Mouse (Mus musculus) intestine, embryonic 14.5 days (tissue): Measurements from ENCODE around the gene Tars. TPM values are rescaled to one million over a fixed set of nuclear protein-coding genes. Genes with fewer than 3 reads are reported as not detected.

ENCODE experiments used
- ATAC-seq: fragments of 200-750 bp; cut with Nextera tagmentation; replicated peaks from 2 replicates; pipeline ENCODE4 v1.8.0; 2017; ENCODE audit warnings: low read depth, moderate number of reproducible peaks, moderate TSS enrichment, moderate library complexity; ENCODE audit not compliant: low FRiP score, low TSS enrichment
- DNase-seq: peaks from one replicate; pipeline ENCODE4 v3.0.0-alpha.2; 2018; ENCODE audit warnings: low spot score
- H3K27ac ChIP-seq: fragments of 300-500 bp; sonication (generic); 2 replicates; pipeline ENCODE4 v1.5.1; 2014; ENCODE audit warnings: low read depth, mild to moderate bottlenecking, control low read depth
- H3K27me3 ChIP-seq: fragments of 300-500 bp; sonication (generic); replicated peaks from 2 replicates; pipeline ENCODE4 v1.6.1; 2014; ENCODE audit warnings: low read length, control low read depth; ENCODE audit not compliant: control insufficient read depth, insufficient read depth
- H3K36me3 ChIP-seq: fragments of 300-500 bp; sonication (generic); 2 replicates; pipeline ENCODE4 v1.6.1; 2014; ENCODE audit warnings: low read length, control low read depth; ENCODE audit not compliant: control insufficient read depth, insufficient read depth
- H3K4me1 ChIP-seq: fragments of 300-500 bp; sonication (generic); replicated peaks from 2 replicates; pipeline ENCODE4 v1.6.1; 2014; ENCODE audit warnings: low read length, control low read depth, mixed read lengths; ENCODE audit not compliant: control insufficient read depth, insufficient read depth
- H3K4me2 ChIP-seq: fragments of 300-500 bp; sonication (generic); 2 replicates; pipeline ENCODE4 v1.6.1; 2014; ENCODE audit warnings: low read length
- H3K4me3 ChIP-seq: fragments of 300-500 bp; sonication (generic); 2 replicates; pipeline ENCODE4 v1.5.1; 2014; ENCODE audit warnings: low read depth, low read length, control low read depth, mixed read lengths
- H3K9ac ChIP-seq: fragments of 300-500 bp; sonication (generic); 2 replicates; pipeline ENCODE4 v1.6.1; 2014; ENCODE audit warnings: mild to moderate bottlenecking, low read length
- H3K9me3 ChIP-seq: fragments of 300-500 bp; sonication (generic); 2 replicates; pipeline ENCODE4 v1.6.1; 2016; ENCODE audit warnings: low read length, control low read depth; ENCODE audit not compliant: control insufficient read depth
- WGBS: fragments of 180-500 bp; shearing (Covaris S2); extraction: QIAGEN DNeasy Blood & Tissue Kit; methylation state at CpG from one replicate; pipeline ENCODE4 v1.1.7; 2014; 5-methylcytosine and 5-hydroxymethylcytosine counted together
- polyA plus RNA-seq: library from polyadenylated mRNA; unstranded; fragments of >200 nt; fragmentation: Nextera tagmentation; extraction: Ambion mirVana; gene quantifications from 2 replicates; pipeline ENCODE4 v1.2.1, GENCODE M21; 2014

Gene Tars
- polyA plus RNA-seq, 1 experiment from 2014 or later: 67.5 TPM

- H3K4me1 ChIP-seq: no peaks in the 10 kb centered on the region
- no peaks in the 10 kb centered on the region for H3K36me3 ChIP-seq
- ATAC-seq (no peak), DNase-seq (peak; percentile 65)
- no peak overlapping the region for H3K4me2 ChIP-seq
- no peak overlapping the region for H3K9ac ChIP-seq
- H3K9me3 ChIP-seq: no peaks in the 10 kb centered on the region
- 8% methylated on average over 8 of the region's 8 CpGs for WGBS
- no peak overlapping the region for H3K4me3 ChIP-seq
- no peak overlapping the region for H3K27ac ChIP-seq
- no peaks in the 10 kb centered on the region for H3K27me3 ChIP-seq
These were observed 7.9 kb upstream of the Tars start for GRCm38 (mm10) chr15:11407381-11407780.

- H3K27ac ChIP-seq: no peak overlapping the region
- WGBS: 33% methylated on average over 9 of the region's 9 CpGs
- DNase-seq: peak; percentile 60
- H3K27me3 ChIP-seq: no peaks in the 10 kb centered on the region
- H3K4me1 ChIP-seq: no peaks in the 10 kb centered on the region
- no peaks in the 10 kb centered on the region for H3K9me3 ChIP-seq
- no peak overlapping the region for H3K4me3 ChIP-seq
- no peak overlapping the region for H3K4me2 ChIP-seq
- ATAC-seq: no peak
- no peaks in the 10 kb centered on the region for H3K36me3 ChIP-seq
- no peak overlapping the region for H3K9ac ChIP-seq
These were observed 7.3 kb upstream of the Tars start for GRCm38 (mm10) chr15:11406769-11407168.

GRCm38 (mm10) chr15:11398676-11399350, 652 bp downstream of the Tars start:
- DNase-seq: peak; percentile 54
- WGBS: 5% methylated on average over 10 of the region's 10 CpGs

GRCm38 (mm10) chr15:11396421-11396820, 3.0 kb downstream of the Tars start:
- Histone ChIP-seq H3K9ac (no peak overlapping the region), H3K27me3 (no peaks in the 10 kb centered on the region), H3K4me1 (peaks cover 11% of the 10 kb centered on the region), H3K27ac (no peak overlapping the region), H3K9me3 (no peaks in the 10 kb centered on the region), H3K4me2 (no peak overlapping the region), H3K4me3 (no peak overlapping the region), H3K36me3 (peaks cover 43% of the 10 kb centered on the region)
- ATAC-seq (no peak), DNase-seq (no peak)
- 94% methylated on average over 6 of the region's 6 CpGs for WGBS

More at GRCm38 (mm10) chr15:11398676-11399350, 652 bp downstream of the Tars start:
- no peak overlapping the region for H3K27ac ChIP-seq
- ATAC-seq: no peak
- peaks cover 19% of the 10 kb centered on the region for H3K36me3 ChIP-seq
- H3K4me3 ChIP-seq: peak overlapping the region; percentile 67
- H3K4me2 ChIP-seq: peak overlapping the region; percentile 77
- H3K4me1 ChIP-seq: peaks cover 11% of the 10 kb centered on the region
- peak overlapping the region; percentile 61 for H3K9ac ChIP-seq
- H3K9me3 ChIP-seq: no peaks in the 10 kb centered on the region
- no peaks in the 10 kb centered on the region for H3K27me3 ChIP-seq

- WGBS: 96% methylated on average over 16 of the region's 16 CpGs
- ATAC-seq: no peak
These were observed 6.6 kb downstream of the Tars start for GRCm38 (mm10) chr15:11392903-11393302.

GRCm38 (mm10) chr15:11383796-11384195, 15.7 kb downstream of the Tars start:
- Histone ChIP-seq H3K36me3 (peaks cover 62% of the 10 kb centered on the region), H3K27ac (no peak overlapping the region), H3K27me3 (no peaks in the 10 kb centered on the region), H3K9ac (no peak overlapping the region), H3K4me3 (no peak overlapping the region), H3K4me1 (no peaks in the 10 kb centered on the region), H3K4me2 (no peak overlapping the region), H3K9me3 (no peaks in the 10 kb centered on the region)
- no peak for ATAC-seq
- WGBS: 95% methylated on average over 21 of the region's 21 CpGs
- no peak for DNase-seq

More at GRCm38 (mm10) chr15:11392903-11393302, 6.6 kb downstream of the Tars start:
- Histone ChIP-seq H3K27me3 (no peaks in the 10 kb centered on the region), H3K4me3 (no peak overlapping the region), H3K9ac (no peak overlapping the region), H3K27ac (no peak overlapping the region), H3K36me3 (peaks cover 78% of the 10 kb centered on the region), H3K4me1 (peaks cover 4% of the 10 kb centered on the region; the same call in 1 of the 2 replicates), H3K4me2 (no peak overlapping the region), H3K9me3 (no peaks in the 10 kb centered on the region)
- DNase-seq: peak; percentile 12

GRCm38 (mm10) chr15:11382585-11382984, 16.9 kb downstream of the Tars start:
- 82% methylated on average over 12 of the region's 12 CpGs for WGBS
- ATAC-seq (no peak), DNase-seq (no peak)
- Histone ChIP-seq H3K36me3 (peaks cover 50% of the 10 kb centered on the region), H3K27me3 (no peaks in the 10 kb centered on the region), H3K9me3 (no peaks in the 10 kb centered on the region), H3K4me2 (no peak overlapping the region), H3K4me3 (no peak overlapping the region), H3K4me1 (no peaks in the 10 kb centered on the region), H3K27ac (no peak overlapping the region), H3K9ac (no peak overlapping the region)

GRCm38 (mm10) chr15:11380616-11381015, 18.8 kb downstream of the Tars start:
- Histone ChIP-seq H3K27me3 (no peaks in the 10 kb centered on the region), H3K36me3 (peaks cover 30% of the 10 kb centered on the region), H3K9me3 (no peaks in the 10 kb centered on the region), H3K4me2 (no peak overlapping the region), H3K4me3 (no peak overlapping the region), H3K9ac (no peak overlapping the region), H3K4me1 (no peaks in the 10 kb centered on the region), H3K27ac (no peak overlapping the region)
- DNase-seq (no peak), ATAC-seq (no peak)
- 80% methylated on average over 8 of the region's 8 CpGs for WGBS

- no peaks in the 10 kb centered on the region for H3K4me1 ChIP-seq
- no peak overlapping the region for H3K9ac ChIP-seq
- no peak overlapping the region for H3K27ac ChIP-seq
- H3K36me3 ChIP-seq: peaks cover 25% of the 10 kb centered on the region
- WGBS: 39% methylated on average over 8 of the region's 8 CpGs
- DNase-seq: peak; percentile 58
- peak; percentile 51; the same call in 1 of the 2 replicates for ATAC-seq
- H3K9me3 ChIP-seq: no peaks in the 10 kb centered on the region
- H3K4me2 ChIP-seq: no peak overlapping the region
- no peak overlapping the region for H3K4me3 ChIP-seq
- no peaks in the 10 kb centered on the region for H3K27me3 ChIP-seq
These were observed 19.4 kb downstream of the Tars start for GRCm38 (mm10) chr15:11380087-11380530.
